Mouse (Mus musculus): ENCODE results near the gene Atp2b1. TPM values are rescaled to one million over a fixed set of nuclear protein-coding genes. Genes with fewer than 3 reads are reported as not detected.

Gene Atp2b1
- polyA plus RNA-seq, 1 experiment = 36.2 TPM

GRCm38 (mm10) chr10:98914810-98915241 is 620 bp downstream of the Atp2b1 start:
- TF ChIP-seq MYOG (IDR thresholded peaks at IDR 0.05; ENCODE audit: control insufficient read depth in 1 of 3, insufficient read depth in 1 of 3, insufficient read length in 2 of 3, low read depth in 2 of 3) (no peak), E2F4 (IDR thresholded peaks at IDR 0.05; ENCODE audit: insufficient read depth) (no peak), POLR2A (IDR thresholded peaks at IDR 0.05; ENCODE audit: insufficient read length, low read depth) (peak; percentile 80), POLR2AphosphoS2 (IDR thresholded peaks at IDR 0.05; ENCODE audit: insufficient read length, low read depth) (peak; percentile 57), TCF12 (IDR thresholded peaks at IDR 0.05; ENCODE audit: insufficient read depth, poor library complexity, severe bottlenecking) (no peak)
- peak overlapping the region; percentile 88 for H3ac ChIP-seq (ENCODE audit: control insufficient read depth, insufficient read length)
- H3K27me3 ChIP-seq (ENCODE audit: control insufficient read depth, insufficient read depth, insufficient read length) = no peaks in the 10 kb centered on the region
- peak overlapping the region; percentile 94 for H3K4me3 ChIP-seq
- H3K79me2 ChIP-seq (ENCODE audit: control insufficient read depth, insufficient read depth) = peaks cover 45% of the 10 kb centered on the region
- no peak overlapping the region for H3K4me2 ChIP-seq (ENCODE audit: low read depth)
- H3K36me3 ChIP-seq (ENCODE audit: control insufficient read depth, insufficient read depth) = no peaks in the 10 kb centered on the region

DNA sequence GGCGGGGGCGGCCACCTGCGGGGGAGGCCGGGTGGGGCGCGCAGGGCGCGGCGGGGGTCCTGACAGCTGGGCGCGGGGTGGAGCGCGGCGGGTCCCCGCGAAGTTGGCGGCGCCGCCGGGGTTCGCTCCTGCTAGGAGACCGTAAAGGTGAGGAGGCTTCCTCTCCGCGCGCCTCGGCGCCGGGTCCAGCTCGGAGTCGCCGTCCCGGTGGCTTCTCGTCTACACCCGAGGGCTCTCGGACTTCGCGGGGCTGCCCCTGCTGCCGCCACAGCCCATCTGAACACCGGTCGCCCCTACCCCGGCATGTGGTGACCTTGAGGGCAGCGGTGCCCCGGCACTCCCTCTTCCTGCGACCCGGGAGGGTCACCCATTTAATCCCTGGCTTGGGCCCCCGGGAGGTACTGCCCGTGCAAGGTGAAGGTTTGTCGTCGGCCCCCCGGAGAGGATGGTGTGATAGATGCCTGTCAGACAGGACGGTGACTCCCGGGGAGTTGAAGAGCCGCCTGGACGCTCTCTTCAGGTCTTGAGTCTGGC is 1.3 kb downstream of the Atp2b1 start:
- Histone ChIP-seq H3ac (ENCODE audit: control insufficient read depth, insufficient read length) (peak overlapping the region; percentile 88), H3K79me2 (ENCODE audit: control insufficient read depth, insufficient read depth) (peaks cover 52% of the 10 kb centered on the region), H3K4me3 (peak overlapping the region; percentile 94), H3K27me3 (ENCODE audit: control insufficient read depth, insufficient read depth, insufficient read length) (no peaks in the 10 kb centered on the region), H3K36me3 (ENCODE audit: control insufficient read depth, insufficient read depth) (no peaks in the 10 kb centered on the region), H3K4me2 (ENCODE audit: low read depth) (peak overlapping the region; percentile 87)
- TF ChIP-seq POLR2A (IDR thresholded peaks at IDR 0.05; ENCODE audit: insufficient read length, low read depth) (no peak), MYOG (IDR thresholded peaks at IDR 0.05; ENCODE audit: control insufficient read depth in 1 of 3, insufficient read depth in 1 of 3, insufficient read length in 2 of 3, low read depth in 2 of 3) (peak in 1 of 3 experiments; percentile 30), TCF12 (IDR thresholded peaks at IDR 0.05; ENCODE audit: insufficient read depth, poor library complexity, severe bottlenecking) (no peak), POLR2AphosphoS2 (IDR thresholded peaks at IDR 0.05; ENCODE audit: insufficient read length, low read depth) (no peak), USF1 (IDR thresholded peaks at IDR 0.05; ENCODE audit: low read depth) (no peak), MYOD1 (IDR thresholded peaks at IDR 0.05; ENCODE audit: control insufficient read depth in 1 of 3, insufficient read length in 2 of 3, low read depth in 2 of 3) (peak in 1 of 3 experiments; percentile 66), TCF3 (IDR thresholded peaks at IDR 0.05; ENCODE audit: insufficient read length, low read depth) (peak; percentile 10), E2F4 (IDR thresholded peaks at IDR 0.05; ENCODE audit: insufficient read depth) (no peak), CEBPB (IDR thresholded peaks at IDR 0.05; ENCODE audit: insufficient read depth, poor library complexity, severe bottlenecking) (no peak), REST (IDR thresholded peaks at IDR 0.05; ENCODE audit: insufficient read depth, insufficient read length) (no peak), MAX (IDR thresholded peaks at IDR 0.05; ENCODE audit: low read depth) (no peak), SRF (IDR thresholded peaks at IDR 0.05; ENCODE audit: control insufficient read depth, insufficient read length, low read depth) (no peak)

- Histone ChIP-seq H3K27me3 (ENCODE audit: control insufficient read depth, insufficient read depth, insufficient read length) (no peaks in the 10 kb centered on the region), H3K79me2 (ENCODE audit: control insufficient read depth, insufficient read depth) (peaks cover 59% of the 10 kb centered on the region), H3K4me3 (peak overlapping the region; percentile 94), H3K36me3 (ENCODE audit: control insufficient read depth, insufficient read depth) (no peaks in the 10 kb centered on the region), H3ac (ENCODE audit: control insufficient read depth, insufficient read length) (peak overlapping the region; percentile 88), H3K4me2 (ENCODE audit: low read depth) (peak overlapping the region; percentile 87)
- TF ChIP-seq POLR2A (IDR thresholded peaks at IDR 0.05; ENCODE audit: insufficient read length, low read depth) (no peak), USF1 (IDR thresholded peaks at IDR 0.05; ENCODE audit: low read depth) (no peak), TCF3 (IDR thresholded peaks at IDR 0.05; ENCODE audit: insufficient read length, low read depth) (no peak), REST (IDR thresholded peaks at IDR 0.05; ENCODE audit: insufficient read depth, insufficient read length) (no peak), SRF (IDR thresholded peaks at IDR 0.05; ENCODE audit: control insufficient read depth, insufficient read length, low read depth) (no peak)
These were observed 2.0 kb downstream of the Atp2b1 start for GRCm38 (mm10) chr10:98916011-98916780.

DNA sequence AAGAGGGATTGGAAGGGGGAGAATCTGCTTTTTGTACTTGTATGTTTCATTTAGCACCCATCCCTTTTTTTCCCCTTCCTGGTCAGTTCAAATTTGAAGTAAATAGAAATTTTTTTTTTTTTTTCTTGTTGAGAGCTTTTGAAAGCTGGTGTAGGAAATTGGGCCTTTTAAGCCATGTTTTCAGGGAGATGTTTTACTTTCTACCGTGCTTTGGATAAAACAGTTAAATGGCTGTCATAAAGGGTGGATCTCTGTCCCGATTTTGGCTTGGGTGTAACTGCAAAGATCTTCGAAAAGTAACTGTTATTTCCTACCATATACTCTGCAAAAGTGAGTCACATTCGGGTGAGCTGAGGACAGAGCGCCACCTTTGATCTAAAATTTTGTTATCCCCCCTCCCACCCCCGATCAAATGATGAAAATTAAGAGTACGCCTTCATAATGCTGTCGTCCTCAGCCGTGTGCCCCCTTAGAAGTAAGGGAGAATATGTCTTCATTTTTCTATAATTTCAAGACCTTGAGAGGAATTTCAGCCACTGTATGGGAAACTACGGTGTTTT is 2.7 kb downstream of the Atp2b1 start:
- Histone ChIP-seq H3K27me3 (ENCODE audit: control insufficient read depth, insufficient read depth, insufficient read length) (no peaks in the 10 kb centered on the region), H3ac (ENCODE audit: control insufficient read depth, insufficient read length) (no peak overlapping the region), H3K4me2 (ENCODE audit: low read depth) (peak overlapping the region; percentile 87), H3K36me3 (ENCODE audit: control insufficient read depth, insufficient read depth) (no peaks in the 10 kb centered on the region), H3K79me2 (ENCODE audit: control insufficient read depth, insufficient read depth) (peaks cover 66% of the 10 kb centered on the region), H3K4me3 (peak overlapping the region; percentile 94)
- TF ChIP-seq REST (IDR thresholded peaks at IDR 0.05; ENCODE audit: insufficient read depth, insufficient read length) (no peak), POLR2A (IDR thresholded peaks at IDR 0.05; ENCODE audit: insufficient read length, low read depth) (no peak), CEBPB (IDR thresholded peaks at IDR 0.05; ENCODE audit: insufficient read depth, poor library complexity, severe bottlenecking) (no peak), MYOG (IDR thresholded peaks at IDR 0.05; ENCODE audit: control insufficient read depth in 1 of 3, insufficient read depth in 1 of 3, insufficient read length in 2 of 3, low read depth in 2 of 3) (no peak), SRF (IDR thresholded peaks at IDR 0.05; ENCODE audit: control insufficient read depth, insufficient read length, low read depth) (no peak), TCF12 (IDR thresholded peaks at IDR 0.05; ENCODE audit: insufficient read depth, poor library complexity, severe bottlenecking) (no peak), E2F4 (IDR thresholded peaks at IDR 0.05; ENCODE audit: insufficient read depth) (no peak), USF1 (IDR thresholded peaks at IDR 0.05; ENCODE audit: low read depth) (no peak), MYOD1 (IDR thresholded peaks at IDR 0.05; ENCODE audit: control insufficient read depth in 1 of 3, insufficient read length in 2 of 3, low read depth in 2 of 3) (no peak), POLR2AphosphoS2 (IDR thresholded peaks at IDR 0.05; ENCODE audit: insufficient read length, low read depth) (no peak), TCF3 (IDR thresholded peaks at IDR 0.05; ENCODE audit: insufficient read length, low read depth) (no peak), MAX (IDR thresholded peaks at IDR 0.05; ENCODE audit: low read depth) (no peak)
